Mouse (Mus musculus) MEL-GATA-1-ER (cell line): ENCODE measurements around the gene Zfp105.

ENCODE experiments used
- DNase-seq: peaks from one replicate; pipeline ENCODE4 v3.0.0-alpha.2; 2012; ENCODE audit warnings: low read depth; ENCODE audit errors: extremely low read depth

Gene Zfp105

GRCm38 (mm10) chr9:122922936-122923381 is at the start of gene Zfp105:
Gene Zfp105, plus strand, starts transcription at chr9:122923072.
- no peak for DNase-seq

GRCm38 (mm10) chr9:122874653-122875052 is 48.2 kb upstream of the Zfp105 start:
- DNase-seq, result no peak

GRCm38 (mm10) chr9:122875145-122875544 is 47.7 kb upstream of the Zfp105 start:
- no peak for DNase-seq

- DNase-seq, result no peak
Measured at GRCm38 (mm10) chr9:122885385-122885784, 37.5 kb upstream of the Zfp105 start, which contains the start of gene Zkscan7. Gene Zkscan7, plus strand, starts transcription at chr9:122885685.

- no peak for DNase-seq
Measured at GRCm38 (mm10) chr9:122886372-122887179, 36.3 kb upstream of the Zfp105 start.

GRCm38 (mm10) chr9:122901047-122901446 is 21.8 kb upstream of the Zfp105 start:
- DNase-seq, result no peak

- no peak for DNase-seq
Measured at GRCm38 (mm10) chr9:122902717-122903535, 19.9 kb upstream of the Zfp105 start.

- DNase-seq, result no peak
Measured at GRCm38 (mm10) chr9:122922436-122922835, 436 bp upstream of the Zfp105 start.

GRCm38 (mm10) chr9:122928915-122929314 is 6.0 kb downstream of the Zfp105 start:
- DNase-seq, result no peak

- peak; percentile 86 for DNase-seq
Measured at GRCm38 (mm10) chr9:122950643-122951475, 28.0 kb downstream of the Zfp105 start, which contains the start of the genes 1110059G10Rik and Kif15. Gene 1110059G10Rik, minus strand, starts transcription at chr9:122951000. Gene Kif15, plus strand, starts transcription at chr9:122951046.
